Mouse (Mus musculus) left cerebral cortex, adult 8-10 months (tissue): ENCODE results near the gene Adk. TPM values are rescaled to one million over a fixed set of nuclear protein-coding genes. Genes with fewer than 3 reads are reported as not detected.
"Not testable (repeated sequence)": the region's sequence is repeated elsewhere in the genome, so short reads cannot be mapped to it uniquely, and the experiment has no call there.

Source experiments
- DNase-seq, 2 experiments: peaks; one replicate each; pipeline ENCODE4 v3.0.0; 2022; ENCODE audit warnings: low spot score in 2 of 2
- total RNA-seq, 4 experiments: library from RNA; stranded (reverse); gene quantifications; 2 replicates each; pipeline ENCODE4 v1.2.4; 2022

The Adk gene
- total RNA-seq, 4 experiments from 2014 or later = 76.2 to 82.1 (median 79.9) TPM

- no peak for DNase-seq
These were observed 11.9 kb downstream of the Adk start for GRCm38 (mm10) chr14:21064321-21064720.

- DNase-seq = peak in 1 of 2 experiments; percentile 36
These were observed 13.3 kb downstream of the Adk start for GRCm38 (mm10) chr14:21065490-21066162.

GRCm38 (mm10) chr14:21069594-21069993, 17.2 kb downstream of the Adk start:
- DNase-seq = no peak

GRCm38 (mm10) chr14:21073981-21074380, 21.6 kb downstream of the Adk start:
- no peak for DNase-seq

- DNase-seq = no peak
These were observed 22.3 kb downstream of the Adk start for GRCm38 (mm10) chr14:21074398-21075320.

- DNase-seq = peak; percentile 85 to 86
These were observed 23.6 kb downstream of the Adk start for GRCm38 (mm10) chr14:21075751-21076500.

GRCm38 (mm10) chr14:21076501-21077194, 24.3 kb downstream of the Adk start:
- DNase-seq = no peak

GRCm38 (mm10) chr14:21077939-21078338, 25.6 kb downstream of the Adk start:
- DNase-seq = no peak

- DNase-seq = no peak
These were observed 26.1 kb downstream of the Adk start for GRCm38 (mm10) chr14:21078511-21078910.

- no peak for DNase-seq
These were observed 30.4 kb downstream of the Adk start for GRCm38 (mm10) chr14:21082823-21083222.

GRCm38 (mm10) chr14:21085666-21086065, 33.3 kb downstream of the Adk start:
- DNase-seq = no peak

- DNase-seq = no peak
These were observed 33.7 kb downstream of the Adk start for GRCm38 (mm10) chr14:21086106-21086505.

- no peak for DNase-seq
These were observed 34.5 kb downstream of the Adk start for GRCm38 (mm10) chr14:21086827-21087351.

GRCm38 (mm10) chr14:21087390-21088060, 35.2 kb downstream of the Adk start:
- no peak for DNase-seq

GRCm38 (mm10) chr14:21088731-21089130, 36.4 kb downstream of the Adk start:
- DNase-seq = no peak

- no peak for DNase-seq
These were observed 38.0 kb downstream of the Adk start for GRCm38 (mm10) chr14:21090400-21090799.

GRCm38 (mm10) chr14:21090930-21091486, 38.6 kb downstream of the Adk start:
- no peak for DNase-seq

- not testable (repeated sequence) for DNase-seq
These were observed 41.8 kb downstream of the Adk start for GRCm38 (mm10) chr14:21094161-21094560.

- no peak for DNase-seq
These were observed 43.9 kb downstream of the Adk start for GRCm38 (mm10) chr14:21096279-21096678.

GRCm38 (mm10) chr14:21096689-21097088, 44.3 kb downstream of the Adk start:
- DNase-seq = no peak
